Mouse (Mus musculus): ENCODE results near the gene Tssk1. TPM values are rescaled to one million over a fixed set of nuclear protein-coding genes. Genes with fewer than 3 reads are reported as not detected.

Tssk1 gene
- polyA plus RNA-seq, 1 experiment = 0.10 TPM

GRCm38 (mm10) chr16:17890917-17891566, 3.0 kb upstream of the Tssk1 start:
- no peak for TF ChIP-seq CTCF (IDR thresholded peaks at IDR 0.05; ENCODE audit: extremely low read depth, insufficient read depth, low read length)
- TF ChIP-seq POLR2A (IDR thresholded peaks at IDR 0.05; ENCODE audit: extremely low read depth, insufficient read depth, low read length) = no peak
- Histone ChIP-seq H3K27ac (ENCODE audit: insufficient read depth, low read length) (peak overlapping the region; percentile 92), H3K4me3 (ENCODE audit: insufficient read depth, low read length) (peak overlapping the region; percentile 81), H3K4me1 (ENCODE audit: control insufficient read depth, insufficient read depth, low read length) (peaks cover 9% of the 10 kb centered on the region)

GRCm38 (mm10) chr16:17891567-17891959, 2.5 kb upstream of the Tssk1 start, which contains the start of gene Gm20518:
Gm20518 (minus strand) TSS chr16:17891671.
- Histone ChIP-seq H3K4me3 (ENCODE audit: insufficient read depth, low read length) (peak within 1 kb of the TSS; percentile 81), H3K4me1 (ENCODE audit: control insufficient read depth, insufficient read depth, low read length) (peaks cover 9% of the 10 kb centered on the region), H3K27ac (ENCODE audit: insufficient read depth, low read length) (peak within 1 kb of the TSS; percentile 92)
- TF ChIP-seq CTCF (IDR thresholded peaks at IDR 0.05; ENCODE audit: extremely low read depth, insufficient read depth, low read length) (no peak), POLR2A (IDR thresholded peaks at IDR 0.05; ENCODE audit: extremely low read depth, insufficient read depth, low read length) (peak; percentile 51; the same call in 1 of the 2 replicates)

GRCm38 (mm10) chr16:17892606-17893005, 1.4 kb upstream of the Tssk1 start:
- no peak overlapping the region for H3K4me3 ChIP-seq (ENCODE audit: insufficient read depth, low read length)
- TF ChIP-seq POLR2A (IDR thresholded peaks at IDR 0.05; ENCODE audit: extremely low read depth, insufficient read depth, low read length) (no peak), CTCF (IDR thresholded peaks at IDR 0.05; ENCODE audit: extremely low read depth, insufficient read depth, low read length) (no peak)
- H3K27ac ChIP-seq (ENCODE audit: insufficient read depth, low read length) = no peak overlapping the region
- peaks cover 9% of the 10 kb centered on the region for H3K4me1 ChIP-seq (ENCODE audit: control insufficient read depth, insufficient read depth, low read length)

GRCm38 (mm10) chr16:17896091-17896490, 2.1 kb downstream of the Tssk1 start:
- H3K4me1 ChIP-seq (ENCODE audit: control insufficient read depth, insufficient read depth, low read length) = no peaks in the 10 kb centered on the region
- H3K4me3 ChIP-seq (ENCODE audit: insufficient read depth, low read length) = no peak overlapping the region
- no peak overlapping the region for H3K27ac ChIP-seq (ENCODE audit: insufficient read depth, low read length)
- TF ChIP-seq POLR2A (IDR thresholded peaks at IDR 0.05; ENCODE audit: extremely low read depth, insufficient read depth, low read length) (no peak), CTCF (IDR thresholded peaks at IDR 0.05; ENCODE audit: extremely low read depth, insufficient read depth, low read length) (no peak)

GRCm38 (mm10) chr16:17898462-17898861, 4.4 kb downstream of the Tssk1 start, which contains the start of the genes Dgcr2 and Tssk2:
Dgcr2 (minus strand) TSS chr16:17898562.
Tssk2 (plus strand) TSS chr16:17898637.
- H3K4me1 ChIP-seq (ENCODE audit: control insufficient read depth, insufficient read depth, low read length) = no peaks in the 10 kb centered on the region
- H3K27ac ChIP-seq (ENCODE audit: insufficient read depth, low read length) = no peak within 1 kb of the TSS
- TF ChIP-seq CTCF (IDR thresholded peaks at IDR 0.05; ENCODE audit: extremely low read depth, insufficient read depth, low read length) (no peak), POLR2A (IDR thresholded peaks at IDR 0.05; ENCODE audit: extremely low read depth, insufficient read depth, low read length) (no peak)
- H3K4me3 ChIP-seq (ENCODE audit: insufficient read depth, low read length) = no peak within 1 kb of the TSS

- TF ChIP-seq CTCF (IDR thresholded peaks at IDR 0.05; ENCODE audit: extremely low read depth, insufficient read depth, low read length) (peak; percentile 78), POLR2A (IDR thresholded peaks at IDR 0.05; ENCODE audit: extremely low read depth, insufficient read depth, low read length) (peak; percentile 44; the same call in 1 of the 2 replicates)
- Histone ChIP-seq H3K27ac (ENCODE audit: insufficient read depth, low read length) (peak within 1 kb of the TSS; percentile 57; the same call in 1 of the 2 replicates), H3K4me1 (ENCODE audit: control insufficient read depth, insufficient read depth, low read length) (peaks cover 5% of the 10 kb centered on the region; the same call in 1 of the 2 replicates), H3K4me3 (ENCODE audit: insufficient read depth, low read length) (peak within 1 kb of the TSS; percentile 67)
Observed at GRCm38 (mm10) chr16:17911052-17911595, 17.1 kb downstream of the Tssk1 start, which contains the start of gene Ess2. Ess2 (minus strand) TSS chr16:17911348.

GRCm38 (mm10) chr16:17914307-17915249, 20.6 kb downstream of the Tssk1 start, which contains the start of gene Gsc2:
Gsc2 (minus strand) TSS chr16:17915059.
- TF ChIP-seq POLR2A (IDR thresholded peaks at IDR 0.05; ENCODE audit: extremely low read depth, insufficient read depth, low read length) (no peak), CTCF (IDR thresholded peaks at IDR 0.05; ENCODE audit: extremely low read depth, insufficient read depth, low read length) (no peak)
- Histone ChIP-seq H3K4me1 (ENCODE audit: control insufficient read depth, insufficient read depth, low read length) (peaks cover 5% of the 10 kb centered on the region; the same call in 1 of the 2 replicates), H3K27ac (ENCODE audit: insufficient read depth, low read length) (no peak within 1 kb of the TSS), H3K4me3 (ENCODE audit: insufficient read depth, low read length) (no peak within 1 kb of the TSS)

- peaks cover 2% of the 10 kb centered on the region; the same call in 1 of the 2 replicates for H3K4me1 ChIP-seq (ENCODE audit: control insufficient read depth, insufficient read depth, low read length)
- H3K4me3 ChIP-seq (ENCODE audit: insufficient read depth, low read length) = no peak overlapping the region
- H3K27ac ChIP-seq (ENCODE audit: insufficient read depth, low read length) = no peak overlapping the region
- TF ChIP-seq POLR2A (IDR thresholded peaks at IDR 0.05; ENCODE audit: extremely low read depth, insufficient read depth, low read length) (no peak), CTCF (IDR thresholded peaks at IDR 0.05; ENCODE audit: extremely low read depth, insufficient read depth, low read length) (no peak)
Observed at GRCm38 (mm10) chr16:17920586-17920985, 26.6 kb downstream of the Tssk1 start.
